Mouse (Mus musculus): ENCODE results near the gene Wdr59. TPM values are rescaled to one million over a fixed set of nuclear protein-coding genes. Genes with fewer than 3 reads are reported as not detected.

Gene Wdr59
- 4.8 and 5.7 TPM in 2 replicates for polyA plus RNA-seq (2012; ENCODE audit: insufficient read depth, insufficient read length, missing spikeins)

- H3K27ac ChIP-seq (ENCODE audit: insufficient read depth, low read depth, low read length), result no peak within 1 kb of the TSS
- TF ChIP-seq CTCF (IDR thresholded peaks at IDR 0.05; ENCODE audit: low read depth, low read length) (no peak), POLR2A (IDR thresholded peaks at IDR 0.05; ENCODE audit: borderline replicate concordance, low read depth, low read length) (no peak)
- H3K4me3 ChIP-seq (ENCODE audit: insufficient read depth, low read length), result peak within 1 kb of the TSS; percentile 84
- peaks cover 28% of the 10 kb centered on the region for H3K4me1 ChIP-seq (ENCODE audit: control insufficient read depth, insufficient read depth, low read length)
Measured at GRCm38 (mm10) chr8:111521713-111522429, at the start of gene Wdr59. Wdr59 (minus strand) TSS chr8:111522092.

DNA sequence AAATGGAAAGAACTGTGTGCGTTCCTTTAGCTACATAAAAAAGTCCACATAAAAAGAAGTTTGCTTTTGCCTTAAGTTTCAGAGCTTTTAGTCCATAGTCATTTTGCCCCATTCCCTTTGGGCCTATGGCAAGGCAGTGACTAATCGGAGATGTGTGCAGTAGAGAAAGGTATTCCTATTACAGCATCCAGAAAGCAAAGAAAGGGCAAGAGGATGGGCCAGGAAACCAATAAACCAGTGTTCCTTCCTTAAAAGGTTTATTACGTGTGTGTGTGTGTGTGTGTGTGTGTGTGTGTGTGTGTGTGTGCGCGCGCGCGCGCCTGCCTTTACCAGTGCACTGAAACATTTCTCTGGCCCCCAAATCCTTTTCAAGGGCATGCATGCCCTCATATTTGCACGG lies 49.8 kb upstream of the Wdr59 start:
- Histone ChIP-seq H3K27ac (ENCODE audit: insufficient read depth, low read depth, low read length) (no peak overlapping the region), H3K4me1 (ENCODE audit: control insufficient read depth, insufficient read depth, low read length) (peaks cover 33% of the 10 kb centered on the region), H3K4me3 (ENCODE audit: insufficient read depth, low read length) (no peak overlapping the region)
- TF ChIP-seq CTCF (IDR thresholded peaks at IDR 0.05; ENCODE audit: low read depth, low read length), result no peak
- TF ChIP-seq POLR2A (IDR thresholded peaks at IDR 0.05; ENCODE audit: borderline replicate concordance, low read depth, low read length), result no peak

DNA sequence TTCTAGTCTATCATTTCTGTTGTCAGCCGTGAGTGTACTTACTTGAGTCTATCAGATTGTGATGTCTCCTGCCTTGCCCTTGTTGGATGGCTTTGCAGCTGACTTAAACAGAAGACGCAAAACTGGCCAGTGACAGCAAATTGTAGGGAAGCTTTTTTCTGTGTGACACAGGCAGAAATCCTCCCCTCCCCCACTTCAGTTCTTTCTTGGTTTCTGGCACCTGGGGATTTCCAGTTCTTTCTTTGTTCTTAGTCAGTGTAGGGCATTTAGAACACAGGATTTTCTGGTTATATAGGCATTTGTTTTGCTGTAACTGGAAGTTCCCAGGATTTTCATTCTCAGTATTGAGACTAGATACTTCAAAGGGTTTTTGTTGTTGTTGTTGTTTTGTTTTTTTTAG lies 48.5 kb upstream of the Wdr59 start:
- Histone ChIP-seq H3K4me1 (ENCODE audit: control insufficient read depth, insufficient read depth, low read length) (peaks cover 38% of the 10 kb centered on the region), H3K27ac (ENCODE audit: insufficient read depth, low read depth, low read length) (peak overlapping the region; percentile 8; the same call in 1 of the 2 replicates), H3K4me3 (ENCODE audit: insufficient read depth, low read length) (no peak overlapping the region)
- TF ChIP-seq CTCF (IDR thresholded peaks at IDR 0.05; ENCODE audit: low read depth, low read length) (no peak), POLR2A (IDR thresholded peaks at IDR 0.05; ENCODE audit: borderline replicate concordance, low read depth, low read length) (no peak)

GRCm38 (mm10) chr8:111569926-111570325 lies 48.0 kb upstream of the Wdr59 start:
- H3K4me3 ChIP-seq (ENCODE audit: insufficient read depth, low read length), result no peak overlapping the region
- peaks cover 42% of the 10 kb centered on the region for H3K4me1 ChIP-seq (ENCODE audit: control insufficient read depth, insufficient read depth, low read length)
- no peak overlapping the region for H3K27ac ChIP-seq (ENCODE audit: insufficient read depth, low read depth, low read length)
- TF ChIP-seq CTCF (IDR thresholded peaks at IDR 0.05; ENCODE audit: low read depth, low read length) (no peak), POLR2A (IDR thresholded peaks at IDR 0.05; ENCODE audit: borderline replicate concordance, low read depth, low read length) (no peak)

DNA sequence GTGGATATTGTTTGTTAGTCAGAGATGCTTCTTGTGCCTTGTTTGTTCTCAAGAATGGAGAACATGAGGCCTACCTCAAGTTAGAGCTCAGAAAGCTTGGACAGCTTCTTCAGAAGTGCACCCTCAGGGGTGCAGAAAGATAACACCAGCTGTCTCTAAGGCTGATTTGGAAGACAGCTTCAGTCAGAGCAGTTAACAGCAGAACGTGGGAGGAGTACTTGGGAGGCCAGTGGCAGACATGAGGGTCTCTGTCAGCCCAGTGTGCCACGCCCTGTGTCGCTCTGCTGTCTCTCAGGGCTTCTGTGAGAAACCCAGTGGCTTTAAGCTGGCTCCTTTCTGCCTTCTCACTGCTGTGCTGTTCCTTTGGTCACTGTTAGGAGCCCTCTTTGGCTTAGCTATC lies 46.1 kb upstream of the Wdr59 start:
- TF ChIP-seq CTCF (IDR thresholded peaks at IDR 0.05; ENCODE audit: low read depth, low read length), result no peak
- no peak for TF ChIP-seq POLR2A (IDR thresholded peaks at IDR 0.05; ENCODE audit: borderline replicate concordance, low read depth, low read length)
- Histone ChIP-seq H3K4me1 (ENCODE audit: control insufficient read depth, insufficient read depth, low read length) (peaks cover 57% of the 10 kb centered on the region), H3K27ac (ENCODE audit: insufficient read depth, low read depth, low read length) (no peak overlapping the region), H3K4me3 (ENCODE audit: insufficient read depth, low read length) (no peak overlapping the region)

GRCm38 (mm10) chr8:111567571-111567970 lies 45.7 kb upstream of the Wdr59 start:
- no peak for TF ChIP-seq CTCF (IDR thresholded peaks at IDR 0.05; ENCODE audit: low read depth, low read length)
- no peak for TF ChIP-seq POLR2A (IDR thresholded peaks at IDR 0.05; ENCODE audit: borderline replicate concordance, low read depth, low read length)
- Histone ChIP-seq H3K27ac (ENCODE audit: insufficient read depth, low read depth, low read length) (no peak overlapping the region), H3K4me3 (ENCODE audit: insufficient read depth, low read length) (no peak overlapping the region), H3K4me1 (ENCODE audit: control insufficient read depth, insufficient read depth, low read length) (peaks cover 61% of the 10 kb centered on the region)

DNA sequence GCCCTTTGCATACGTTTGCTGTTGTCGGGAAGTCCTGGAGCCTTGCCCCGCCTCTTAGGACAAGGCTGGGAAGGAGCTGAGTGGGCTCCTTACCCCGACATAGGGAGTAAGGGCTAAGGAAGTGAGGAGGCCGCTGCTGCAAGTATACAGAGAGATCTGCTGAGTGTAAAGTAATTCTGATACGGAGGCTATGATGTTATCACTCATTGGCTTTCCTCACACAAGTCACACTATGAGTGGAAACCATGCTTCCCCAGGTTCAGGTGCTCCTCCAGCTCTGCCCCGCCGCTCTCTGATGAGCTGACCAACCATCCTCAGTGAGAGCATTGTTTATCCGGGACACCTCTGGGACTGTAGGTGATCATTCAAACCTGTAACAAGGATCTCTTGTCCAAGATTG lies 44.4 kb upstream of the Wdr59 start:
- H3K4me3 ChIP-seq (ENCODE audit: insufficient read depth, low read length), result no peak overlapping the region
- peaks cover 63% of the 10 kb centered on the region for H3K4me1 ChIP-seq (ENCODE audit: control insufficient read depth, insufficient read depth, low read length)
- no peak overlapping the region for H3K27ac ChIP-seq (ENCODE audit: insufficient read depth, low read depth, low read length)
- TF ChIP-seq CTCF (IDR thresholded peaks at IDR 0.05; ENCODE audit: low read depth, low read length) (no peak), POLR2A (IDR thresholded peaks at IDR 0.05; ENCODE audit: borderline replicate concordance, low read depth, low read length) (no peak)

DNA sequence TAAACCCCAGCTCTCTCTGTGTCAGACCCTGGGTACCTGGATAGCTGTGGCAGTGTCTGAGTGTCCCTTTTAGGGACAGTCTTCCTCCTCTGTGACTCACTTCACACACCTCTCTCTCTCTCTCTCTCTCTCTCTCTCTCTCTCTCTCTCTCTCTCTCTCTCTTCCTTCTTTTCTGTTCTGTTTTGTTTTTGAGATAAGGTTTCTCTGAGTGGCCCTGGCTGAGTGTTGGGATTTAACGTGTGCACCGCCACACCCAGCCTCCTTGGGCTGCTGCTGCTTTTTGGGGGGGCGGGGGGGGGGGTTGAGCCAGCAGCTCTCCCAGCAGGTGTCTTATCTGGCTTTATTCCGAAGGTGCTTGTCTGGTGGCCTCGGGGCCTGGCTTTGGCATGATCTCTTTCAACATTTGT lies 43.9 kb upstream of the Wdr59 start:
- peaks cover 65% of the 10 kb centered on the region for H3K4me1 ChIP-seq (ENCODE audit: control insufficient read depth, insufficient read depth, low read length)
- no peak overlapping the region for H3K27ac ChIP-seq (ENCODE audit: insufficient read depth, low read depth, low read length)
- no peak overlapping the region for H3K4me3 ChIP-seq (ENCODE audit: insufficient read depth, low read length)
- TF ChIP-seq CTCF (IDR thresholded peaks at IDR 0.05; ENCODE audit: low read depth, low read length), result no peak
- no peak for TF ChIP-seq POLR2A (IDR thresholded peaks at IDR 0.05; ENCODE audit: borderline replicate concordance, low read depth, low read length)

GRCm38 (mm10) chr8:111564093-111564492 lies 42.2 kb upstream of the Wdr59 start:
- Histone ChIP-seq H3K27ac (ENCODE audit: insufficient read depth, low read depth, low read length) (no peak overlapping the region), H3K4me1 (ENCODE audit: control insufficient read depth, insufficient read depth, low read length) (peaks cover 64% of the 10 kb centered on the region), H3K4me3 (ENCODE audit: insufficient read depth, low read length) (no peak overlapping the region)
- TF ChIP-seq POLR2A (IDR thresholded peaks at IDR 0.05; ENCODE audit: borderline replicate concordance, low read depth, low read length), result no peak
- TF ChIP-seq CTCF (IDR thresholded peaks at IDR 0.05; ENCODE audit: low read depth, low read length), result no peak

GRCm38 (mm10) chr8:111563687-111564086 lies 41.8 kb upstream of the Wdr59 start:
- no peak overlapping the region for H3K27ac ChIP-seq (ENCODE audit: insufficient read depth, low read depth, low read length)
- TF ChIP-seq POLR2A (IDR thresholded peaks at IDR 0.05; ENCODE audit: borderline replicate concordance, low read depth, low read length) (no peak), CTCF (IDR thresholded peaks at IDR 0.05; ENCODE audit: low read depth, low read length) (no peak)
- H3K4me1 ChIP-seq (ENCODE audit: control insufficient read depth, insufficient read depth, low read length), result peaks cover 66% of the 10 kb centered on the region
- no peak overlapping the region for H3K4me3 ChIP-seq (ENCODE audit: insufficient read depth, low read length)

Data from bone marrow macrophage, adult 2 months (primary cell).